Mouse (Mus musculus) ES-E14 (cell line): ENCODE measurements around the gene Ddx5.

Source experiments
- CHD2 ChIP-seq: IDR thresholded peaks from 2 replicates; pipeline ENCODE4 v1.6.1; 2014; ENCODE audit warnings: mild to moderate bottlenecking, low read depth, low read length, inconsistent platforms
- HCFC1 ChIP-seq: IDR thresholded peaks from 2 replicates; pipeline ENCODE4 v1.6.1; 2012; ENCODE audit warnings: low read length, inconsistent platforms, borderline replicate concordance; ENCODE audit not compliant: insufficient read depth
- MAFK ChIP-seq: IDR thresholded peaks from 2 replicates; pipeline ENCODE4 v1.6.1; 2014; ENCODE audit warnings: mild to moderate bottlenecking, low read depth, low read length, inconsistent platforms; ENCODE audit not compliant: insufficient read depth
- ZC3H11A ChIP-seq: IDR thresholded peaks from 2 replicates; pipeline ENCODE4 v1.6.1; 2012; ENCODE audit warnings: low read depth, mild to moderate bottlenecking, inconsistent platforms, low read length, borderline replicate concordance
- ZNF384 ChIP-seq: IDR thresholded peaks from 2 replicates; pipeline ENCODE4 v1.6.1; 2012; ENCODE audit warnings: low read depth, low read length, inconsistent platforms

DNA sequence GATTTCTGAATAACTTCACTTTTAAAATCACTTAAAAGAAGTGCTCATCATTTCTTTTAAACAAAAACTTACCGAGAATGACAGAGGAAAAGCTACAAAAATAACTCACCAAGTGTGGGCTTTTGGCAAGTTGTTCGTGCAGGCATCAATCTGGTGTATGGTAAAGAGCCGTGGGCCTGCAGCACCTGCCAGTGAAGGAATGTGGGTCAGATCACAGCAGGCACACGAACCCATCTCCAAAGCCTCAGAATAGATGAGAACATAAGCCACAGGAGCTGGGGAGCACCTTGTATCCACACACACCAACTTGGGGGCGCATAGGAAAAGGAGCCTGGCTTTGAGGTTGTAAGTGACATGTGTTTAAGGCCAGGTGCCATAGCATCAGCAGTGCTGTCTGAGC, 33.9 kb upstream of the Ddx5 start:
- no peak for TF ChIP-seq HCFC1
- no peak for TF ChIP-seq ZNF384
- no peak for TF ChIP-seq CHD2
- no peak for TF ChIP-seq ZC3H11A
- no peak for TF ChIP-seq MAFK
